Mouse (Mus musculus) liver, embryonic 14.5 days (tissue): ENCODE measurements at regions not wholly inside any gene's neighbourhood (a gene's known extent, or its start where the extent isn't known, plus 50 kb on each side); places are given as distances from the start of the nearest gene placed in this dataset.

ENCODE experiments used
- CTCF ChIP-seq: IDR thresholded peaks from 2 replicates; pipeline ENCODE4 v1.5.1; 2016; ENCODE audit warnings: antibody characterized with exemption, low read depth, control low read depth
- EP300 ChIP-seq: IDR thresholded peaks from 2 replicates; pipeline ENCODE4 v1.6.1; 2016; ENCODE audit warnings: antibody characterized with exemption, low read depth

DNA sequence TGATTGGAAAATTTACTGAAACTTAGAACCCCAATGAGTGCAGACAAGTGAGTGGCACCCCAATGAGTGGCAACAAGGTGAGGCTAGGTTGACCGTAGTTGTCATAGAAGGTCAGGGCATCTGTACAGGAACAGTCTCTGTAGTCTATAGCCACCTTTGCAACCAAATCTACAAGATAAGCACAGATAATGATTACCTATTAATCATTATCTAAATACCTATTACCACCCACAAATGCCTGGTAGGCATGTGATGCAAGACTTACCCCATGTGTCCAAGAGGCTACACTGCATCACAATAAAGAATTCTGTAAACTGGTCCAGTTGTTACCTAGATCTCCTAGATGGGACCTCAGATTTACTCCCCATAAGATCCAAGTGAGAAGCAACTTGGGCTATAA lies 778.7 kb downstream of the Cntnap5b start:
- TF ChIP-seq CTCF, result no peak
- no peak for TF ChIP-seq EP300
